Mouse (Mus musculus) myocyte (in vitro differentiated cells): ENCODE results near the gene Atpaf1. TPM values are rescaled to one million over a fixed set of nuclear protein-coding genes. Genes with fewer than 3 reads are reported as not detected.

Experiments
- H3K27me3 ChIP-seq: one replicate; pipeline ENCODE4 v1.6.1; 2011; ENCODE audit not compliant: control insufficient read depth, insufficient read depth, insufficient read length
- H3K36me3 ChIP-seq: one replicate; pipeline ENCODE4 v1.6.1; 2011; ENCODE audit not compliant: control insufficient read depth, insufficient read depth
- H3K4me2 ChIP-seq: one replicate; pipeline ENCODE4 v1.6.1; 2011; ENCODE audit warnings: low read depth, control low read depth
- H3K4me3 ChIP-seq: one replicate; pipeline ENCODE4 v1.5.1; 2011; ENCODE audit warnings: mild to moderate bottlenecking, control low read depth, moderate library complexity
- H3K79me2 ChIP-seq: one replicate; pipeline ENCODE4 v1.6.1; 2011; ENCODE audit not compliant: control insufficient read depth, insufficient read depth
- H3ac ChIP-seq: one replicate; pipeline ENCODE4 v1.6.1; 2011; ENCODE audit not compliant: control insufficient read depth, insufficient read length
- CEBPB ChIP-seq: IDR thresholded peaks from 2 replicates; pipeline ENCODE4 v1.6.1; 2011; ENCODE audit warnings: mild to moderate bottlenecking, moderate library complexity; ENCODE audit not compliant: poor library complexity, insufficient read depth, severe bottlenecking
- E2F4 ChIP-seq: IDR thresholded peaks from one replicate; pipeline ENCODE4 v1.6.1; 2011; ENCODE audit warnings: mild to moderate bottlenecking, control low read depth, moderate library complexity; ENCODE audit not compliant: insufficient read depth
- MAX ChIP-seq: IDR thresholded peaks from one replicate; pipeline ENCODE4 v1.6.1; 2011; ENCODE audit warnings: low read depth, mild to moderate bottlenecking, control low read depth
- MYOD1 ChIP-seq, 3 experiments: IDR thresholded peaks; one replicate each; pipeline ENCODE4 v1.6.1; 2011; ENCODE audit warnings: control low read depth in 2 of 3, low read depth in 2 of 3, mild to moderate bottlenecking in 2 of 3, moderate library complexity in 1 of 3; ENCODE audit not compliant: insufficient read length in 2 of 3, control insufficient read depth in 1 of 3
- MYOG ChIP-seq, 3 experiments: IDR thresholded peaks; one replicate each; pipeline ENCODE4 v1.6.1; 2011; ENCODE audit warnings: control low read depth in 2 of 3, low read depth in 2 of 3, mild to moderate bottlenecking in 2 of 3; ENCODE audit not compliant: insufficient read length in 2 of 3, control insufficient read depth in 1 of 3, insufficient read depth in 1 of 3
- POLR2A ChIP-seq: IDR thresholded peaks from one replicate; pipeline ENCODE4 v1.6.1; 2011; ENCODE audit warnings: low read depth, mild to moderate bottlenecking, control low read depth, moderate library complexity; ENCODE audit not compliant: insufficient read length
- POLR2AphosphoS2 ChIP-seq: IDR thresholded peaks from one replicate; pipeline ENCODE4 v1.6.1; 2011; ENCODE audit warnings: low read depth, control low read depth; ENCODE audit not compliant: insufficient read length
- REST ChIP-seq: IDR thresholded peaks from one replicate; pipeline ENCODE4 v1.6.1; 2011; ENCODE audit warnings: mild to moderate bottlenecking, control low read depth, moderate library complexity; ENCODE audit not compliant: insufficient read depth, insufficient read length
- SRF ChIP-seq: IDR thresholded peaks from one replicate; pipeline ENCODE4 v1.6.1; 2011; ENCODE audit warnings: low read depth; ENCODE audit not compliant: control insufficient read depth, insufficient read length
- TCF12 ChIP-seq: IDR thresholded peaks from one replicate; pipeline ENCODE4 v1.6.1; 2011; ENCODE audit warnings: mild to moderate bottlenecking, control low read depth; ENCODE audit not compliant: poor library complexity, insufficient read depth, severe bottlenecking
- TCF3 ChIP-seq: IDR thresholded peaks from one replicate; pipeline ENCODE4 v1.6.1; 2011; ENCODE audit warnings: low read depth, control low read depth; ENCODE audit not compliant: insufficient read length
- USF1 ChIP-seq: IDR thresholded peaks from one replicate; pipeline ENCODE4 v1.6.1; 2011; ENCODE audit warnings: low read depth, mild to moderate bottlenecking, control low read depth, moderate library complexity
- polyA plus RNA-seq: library from polyadenylated mRNA; unstranded; fragments of >200 nt; fragmentation: generic; extraction: Trizol; gene quantifications from one replicate; pipeline ENCODE4 v1.2.1, GENCODE M21; 2012; ENCODE audit warnings: missing spikeins

Gene Atpaf1
- polyA plus RNA-seq, 1 experiment: 12.5 TPM

DNA sequence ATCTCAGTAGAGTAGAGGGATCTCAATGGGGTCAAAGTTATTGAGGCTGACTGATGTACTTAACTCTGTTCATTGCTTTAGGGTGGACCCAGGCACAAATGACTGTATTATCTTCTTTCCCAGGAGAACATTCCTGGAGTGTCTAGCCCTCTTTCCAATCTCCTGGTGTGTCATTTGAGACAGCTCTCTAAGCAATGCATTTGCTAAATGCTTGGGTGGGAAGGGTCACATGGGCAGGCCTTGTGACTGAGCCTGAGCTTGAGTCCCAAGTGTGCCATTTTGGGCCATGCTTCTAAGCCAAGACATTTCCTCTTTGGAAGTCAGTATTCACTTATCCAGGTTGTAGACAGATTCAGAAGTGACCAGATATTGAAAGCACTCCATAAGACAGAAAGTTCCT is 36.8 kb downstream of the Atpaf1 start:
- Histone ChIP-seq H3K79me2 (no peaks in the 10 kb centered on the region), H3K4me2 (no peak overlapping the region), H3K36me3 (no peaks in the 10 kb centered on the region), H3K27me3 (no peaks in the 10 kb centered on the region), H3ac (no peak overlapping the region), H3K4me3 (no peak overlapping the region)
- TF ChIP-seq USF1 (peak; percentile 31), MYOD1 (IDR thresholded peaks at IDR 0.05; ENCODE audit: control insufficient read depth in 1 of 3, insufficient read length in 2 of 3, low read depth in 2 of 3) (no peak)

GRCm38 (mm10) chr4:115821928-115822327 is 37.3 kb downstream of the Atpaf1 start:
- Histone ChIP-seq H3K79me2 (no peaks in the 10 kb centered on the region), H3K4me2 (no peak overlapping the region), H3K4me3 (no peak overlapping the region), H3K27me3 (no peaks in the 10 kb centered on the region), H3ac (no peak overlapping the region), H3K36me3 (no peaks in the 10 kb centered on the region)
- TF ChIP-seq MYOG (IDR thresholded peaks at IDR 0.05; ENCODE audit: control insufficient read depth in 1 of 3, insufficient read depth in 1 of 3, insufficient read length in 2 of 3, low read depth in 2 of 3): no peak
- no peak for TF ChIP-seq CEBPB
- TF ChIP-seq TCF3: no peak
- TF ChIP-seq POLR2AphosphoS2: no peak
- TF ChIP-seq MYOD1 (IDR thresholded peaks at IDR 0.05; ENCODE audit: control insufficient read depth in 1 of 3, insufficient read length in 2 of 3, low read depth in 2 of 3): no peak
- TF ChIP-seq POLR2A: no peak

DNA sequence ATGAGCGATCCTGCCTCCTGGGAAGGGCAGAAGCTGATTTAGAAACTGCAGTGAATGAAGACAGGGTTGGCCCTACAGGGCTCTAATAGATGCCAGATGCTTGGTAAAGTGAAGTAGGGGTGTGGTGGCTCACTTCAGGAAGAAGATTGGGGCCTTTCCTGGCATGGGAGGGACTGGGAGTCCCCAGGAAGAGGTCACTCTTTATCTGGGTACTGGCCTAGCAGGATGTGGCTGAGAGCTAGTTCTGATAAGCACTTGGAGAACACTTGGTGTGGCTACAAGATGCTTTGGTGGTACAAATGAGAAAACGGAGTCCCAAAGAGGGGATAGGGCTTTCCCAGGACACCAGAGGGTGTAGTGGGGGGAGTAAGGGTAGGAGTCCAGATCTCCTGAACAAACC is 39.6 kb downstream of the Atpaf1 start:
- no peaks in the 10 kb centered on the region for H3K27me3 ChIP-seq
- peaks cover 8% of the 10 kb centered on the region for H3K79me2 ChIP-seq
- no peak overlapping the region for H3K4me3 ChIP-seq
- TF ChIP-seq REST (no peak), TCF12 (no peak), TCF3 (no peak), MAX (no peak), MYOG (IDR thresholded peaks at IDR 0.05; ENCODE audit: control insufficient read depth in 1 of 3, insufficient read depth in 1 of 3, insufficient read length in 2 of 3, low read depth in 2 of 3) (no peak), POLR2A (no peak), USF1 (no peak), SRF (no peak), MYOD1 (IDR thresholded peaks at IDR 0.05; ENCODE audit: control insufficient read depth in 1 of 3, insufficient read length in 2 of 3, low read depth in 2 of 3) (no peak), CEBPB (no peak), E2F4 (no peak), POLR2AphosphoS2 (no peak)
- no peaks in the 10 kb centered on the region for H3K36me3 ChIP-seq
- H3K4me2 ChIP-seq: no peak overlapping the region
- H3ac ChIP-seq: no peak overlapping the region

- Histone ChIP-seq H3K36me3 (no peaks in the 10 kb centered on the region), H3ac (no peak overlapping the region), H3K4me2 (no peak overlapping the region), H3K79me2 (peaks cover 13% of the 10 kb centered on the region), H3K4me3 (no peak overlapping the region), H3K27me3 (no peaks in the 10 kb centered on the region)
- TF ChIP-seq MAX (no peak), POLR2A (no peak), POLR2AphosphoS2 (no peak), TCF3 (no peak), CEBPB (no peak), MYOD1 (IDR thresholded peaks at IDR 0.05; ENCODE audit: control insufficient read depth in 1 of 3, insufficient read length in 2 of 3, low read depth in 2 of 3) (no peak), REST (no peak), MYOG (IDR thresholded peaks at IDR 0.05; ENCODE audit: control insufficient read depth in 1 of 3, insufficient read depth in 1 of 3, insufficient read length in 2 of 3, low read depth in 2 of 3) (no peak), TCF12 (no peak), SRF (no peak), E2F4 (no peak), USF1 (no peak)
Observed at GRCm38 (mm10) chr4:115825271-115825670, 40.7 kb downstream of the Atpaf1 start.

GRCm38 (mm10) chr4:115827066-115827465 is 42.5 kb downstream of the Atpaf1 start:
- peak overlapping the region; percentile 53 for H3K4me3 ChIP-seq
- peaks cover 13% of the 10 kb centered on the region for H3K79me2 ChIP-seq
- H3K4me2 ChIP-seq: peak overlapping the region; percentile 91
- H3ac ChIP-seq: no peak overlapping the region
- no peaks in the 10 kb centered on the region for H3K27me3 ChIP-seq
- no peak for TF ChIP-seq TCF12
- TF ChIP-seq MYOD1 (IDR thresholded peaks at IDR 0.05; ENCODE audit: control insufficient read depth in 1 of 3, insufficient read length in 2 of 3, low read depth in 2 of 3): no peak
- no peak for TF ChIP-seq MAX
- no peak for TF ChIP-seq MYOG (IDR thresholded peaks at IDR 0.05; ENCODE audit: control insufficient read depth in 1 of 3, insufficient read depth in 1 of 3, insufficient read length in 2 of 3, low read depth in 2 of 3)
- TF ChIP-seq USF1: no peak
- TF ChIP-seq POLR2AphosphoS2: no peak
- TF ChIP-seq POLR2A: no peak
- TF ChIP-seq SRF: no peak
- peaks cover 6% of the 10 kb centered on the region for H3K36me3 ChIP-seq
